Mouse (Mus musculus) left cerebral cortex, postnatal 25 days (tissue): ENCODE results near the gene Mgat2. TPM values are rescaled to one million over a fixed set of nuclear protein-coding genes. Genes with fewer than 3 reads are reported as not detected.
A peak's percentile ranks its signal among the peaks of the same experiment; 100 is the strongest.

ENCODE experiments used
- DNase-seq, 2 experiments: peaks; one replicate each; pipeline ENCODE4 v3.0.0; 2022; ENCODE audit warnings: low spot score in 2 of 2, mixed read lengths in 1 of 2
- intact Hi-C: fragments of 180-260 bp; cut with DNase I; formaldehyde crosslinking; loops from one replicate; pipeline ENCODE4 v1.15.1; 2025
- microRNA-seq, 2 experiments: library from miRNA; unstranded; fragments of <30 nt; microRNA quantifications; one replicate each; pipeline ENCODE4 v1.2.0; 2022
- total RNA-seq, 2 experiments: library from RNA; stranded (reverse); gene quantifications; 2 replicates each; pipeline ENCODE4 v1.2.3; 2021

The Mgat2 gene
- total RNA-seq, 2 experiments from 2014 or later = 26.5 to 30.4 TPM

- intact Hi-C loops = no loop called here
- no peak for DNase-seq
Measured at GRCm38 (mm10) chr12:69207396-69207795, 23.4 kb downstream of the Mgat2 start.

- intact Hi-C loops = no loop called here
- no peak for DNase-seq
Measured at GRCm38 (mm10) chr12:69207926-69208325, 24.0 kb downstream of the Mgat2 start.

GRCm38 (mm10) chr12:69208520-69208919 is 24.6 kb downstream of the Mgat2 start:
- intact Hi-C loops = no loop called here
- DNase-seq = no peak

GRCm38 (mm10) chr12:69210056-69210979 is 26.4 kb downstream of the Mgat2 start:
- intact Hi-C loops = no loop called here
- no peak for DNase-seq

- intact Hi-C loops = no loop called here
- peak in 1 of 2 experiments; percentile 20 for DNase-seq
Measured at GRCm38 (mm10) chr12:69211057-69211456, 27.1 kb downstream of the Mgat2 start.

GRCm38 (mm10) chr12:69213186-69213777 is 29.3 kb downstream of the Mgat2 start:
- intact Hi-C loops = no loop called here
- no peak for DNase-seq

- intact Hi-C loops = no loop called here
- no peak for DNase-seq
Measured at GRCm38 (mm10) chr12:69214393-69214792, 30.4 kb downstream of the Mgat2 start.

- intact Hi-C loops = no loop called here
- DNase-seq = peak; percentile 45 to 80
Measured at GRCm38 (mm10) chr12:69215000-69215785, 31.2 kb downstream of the Mgat2 start.

- no peak for DNase-seq
- intact Hi-C loops = no loop called here
Measured at GRCm38 (mm10) chr12:69216587-69216986, 32.6 kb downstream of the Mgat2 start.

- DNase-seq = no peak
- intact Hi-C loops = no loop called here
Measured at GRCm38 (mm10) chr12:69220613-69221277, 36.8 kb downstream of the Mgat2 start.

- peak; percentile 81 to 84 for DNase-seq
- intact Hi-C loops = no loop called here
Measured at GRCm38 (mm10) chr12:69227776-69228466, 44.0 kb downstream of the Mgat2 start, which contains the start of gene Pole2. Gene Pole2, minus strand, starts transcription at chr12:69228195.

- no peak for DNase-seq
- intact Hi-C loops = no loop called here
Measured at GRCm38 (mm10) chr12:69229251-69229650, 45.3 kb downstream of the Mgat2 start.

- intact Hi-C loops = no loop called here
- DNase-seq = no peak
Measured at GRCm38 (mm10) chr12:69235782-69236181, 51.8 kb downstream of the Mgat2 start.

Small RNAs within 50 kb of the gene (microRNA-seq; reads per million reads assigned to microRNA genes)
- gene Gm47287 = 0 reads per million in 2 experiments
- gene Gm47295 = 1.3 to 5.0 reads per million in 2 experiments

Other genes starting within 250 kb of the Mgat2 start
- gene Rps29, start 25.0 kb upstream of the Mgat2 start, total RNA-seq = 1,000 to 10,000 TPM; 1,051 to 1,052 TPM
- not detected for gene Lrr1, start 15.3 kb upstream of the Mgat2 start, total RNA-seq
- 100 to 1,000 TPM; 180 to 187 TPM for gene Rpl36al, start 74 bp upstream of the Mgat2 start, total RNA-seq
- gene Gm49383, start 12.9 kb downstream of the Mgat2 start, total RNA-seq = 1 to 10 TPM; 3.8 to 5.9 TPM
- 1 to 10 TPM; 1.2 to 1.5 TPM for gene Dnaaf2, start 14.3 kb downstream of the Mgat2 start, total RNA-seq
- gene Gm49384, start 20.1 kb downstream of the Mgat2 start, total RNA-seq = 1 to 10 TPM; 3.9 to 4.7 TPM
- gene Pole2, start 44.0 kb downstream of the Mgat2 start, total RNA-seq = under 1 TPM; 0.48 to 0.76 TPM
- 10 to 100 TPM; 18.8 to 20.3 TPM for gene Klhdc1, start 57.0 kb downstream of the Mgat2 start, total RNA-seq
- gene Klhdc2, start 112.5 kb downstream of the Mgat2 start, total RNA-seq = 100 to 1,000 TPM; 131 to 141 TPM
- gene Nemf, start 173.0 kb downstream of the Mgat2 start, total RNA-seq = 10 to 100 TPM; 46.0 to 46.6 TPM
- gene Arf6, start 188.0 kb downstream of the Mgat2 start, total RNA-seq = 10 to 100 TPM; 52.8 to 58.2 TPM
- gene Gm9887, start 188.3 kb downstream of the Mgat2 start, total RNA-seq = 1 to 10 TPM in 1 of 2 experiments, under 1 TPM in 1; 0.96 to 1.5 TPM